Mouse (Mus musculus) ES-Bruce4 (cell line): Measurements from ENCODE around the gene Dgkz.

ENCODE experiments used
- CTCF ChIP-seq: IDR thresholded peaks from one replicate; pipeline ENCODE4 v1.8.1; 2011; ENCODE audit warnings: low read depth, low read length
- POLR2A ChIP-seq: IDR thresholded peaks from one replicate; pipeline ENCODE4 v1.8.1; 2011; ENCODE audit warnings: low read length; ENCODE audit not compliant: insufficient read depth

DNA sequence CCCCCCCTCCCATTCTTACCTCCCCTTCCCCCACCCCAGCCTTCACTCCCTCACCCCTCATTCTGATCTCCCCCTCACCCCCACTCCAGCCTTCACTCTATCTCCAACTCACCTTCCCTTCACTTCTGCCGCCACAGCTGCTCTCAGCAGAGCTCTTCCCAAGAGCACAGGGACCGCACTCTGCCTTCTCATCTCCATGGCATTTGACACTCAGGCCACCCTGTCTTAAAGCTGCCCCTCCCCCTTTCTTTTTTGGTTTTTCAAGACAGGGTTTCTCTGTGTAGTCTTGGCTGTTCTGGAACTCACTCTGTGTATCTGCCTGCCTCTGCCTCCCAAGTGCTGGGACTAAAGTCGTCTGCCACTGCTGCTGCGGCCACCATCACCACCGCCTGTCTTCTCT is 5.2 kb upstream of the Dgkz start:
- no peak for TF ChIP-seq POLR2A
- no peak for TF ChIP-seq CTCF
